Mouse (Mus musculus): Measurements from ENCODE around the gene Man2b1. TPM values are rescaled to one million over a fixed set of nuclear protein-coding genes. Genes with fewer than 3 reads are reported as not detected.
"Not testable (repeated sequence)": the region's sequence is repeated elsewhere in the genome, so short reads cannot be mapped to it uniquely, and the experiment has no call there.

Gene Man2b1
- total and polyA plus RNA-seq, 3 experiments = 25.4 to 37.3 (median 26.8) TPM

DNA sequence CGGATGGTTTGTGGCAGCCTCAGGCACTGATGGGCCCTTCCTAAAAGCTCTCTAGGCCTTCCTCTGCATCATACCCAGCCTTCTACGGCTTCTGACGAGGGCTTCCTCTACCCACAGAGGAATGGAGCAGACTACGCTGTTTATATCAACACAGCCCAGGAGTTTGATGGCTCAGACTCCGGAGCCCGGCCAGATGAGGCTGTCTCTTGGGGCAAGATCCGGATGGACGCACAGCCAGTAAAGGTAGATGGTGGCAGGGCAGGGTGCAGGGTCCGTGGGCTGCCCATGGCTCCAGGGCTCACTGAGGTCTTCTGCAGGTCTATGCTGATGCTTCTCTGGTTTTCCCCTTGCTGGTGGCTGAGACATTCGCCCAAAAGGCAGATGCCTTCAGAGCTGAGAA, 8.5 kb upstream of the Man2b1 start:
- H3K36me3 ChIP-seq (ENCODE audit: control insufficient read depth, insufficient read depth, low read length) = no peaks in the 10 kb centered on the region
- no peak for DNase-seq
- peaks cover 6% of the 10 kb centered on the region for H3K4me1 ChIP-seq (ENCODE audit: control insufficient read depth, insufficient read depth, low read length)
- H3K9ac ChIP-seq (ENCODE audit: low read depth, low read length) = no peak overlapping the region
- TF ChIP-seq POLR2A (IDR thresholded peaks at IDR 0.05; ENCODE audit: insufficient read depth, low read depth, low read length) (no peak), EP300 (IDR thresholded peaks at IDR 0.05; ENCODE audit: insufficient read depth, low read depth, low read length) (no peak), CTCF (IDR thresholded peaks at IDR 0.05) (no peak)
- H3K79me2 ChIP-seq (replicated peaks; ENCODE audit: control insufficient read depth, insufficient read depth, low read length) = no peaks in the 10 kb centered on the region
- H3K27ac ChIP-seq = no peak overlapping the region
- H3K4me3 ChIP-seq = no peak overlapping the region
- intact Hi-C loops (cut with DNase I) = loop anchor here (5.0 to 10.0 kb wide), 3 partner anchors 37 to 480 kb away; partner anchors contain the start of genes 4921524J17Rik, Dnaja2 and Tnpo2
- 93% methylated on average over 10 of the region's 10 CpGs for WGBS
- no peaks in the 10 kb centered on the region for H3K27me3 ChIP-seq (ENCODE audit: control insufficient read depth, insufficient read depth, low read length)

- no peak overlapping the region for H3K4me3 ChIP-seq
- intact Hi-C loops (cut with DNase I) = loop anchor here (2.0 to 10.0 kb wide), 3 partner anchors 95 to 479 kb away; partner anchors contain the start of genes 4921524J17Rik and Dnaja2
- no peaks in the 10 kb centered on the region for H3K36me3 ChIP-seq (ENCODE audit: control insufficient read depth, insufficient read depth, low read length)
- H3K4me1 ChIP-seq (ENCODE audit: control insufficient read depth, insufficient read depth, low read length) = peaks cover 6% of the 10 kb centered on the region
- WGBS = 77% methylated on average over 9 of the region's 9 CpGs
- no peak overlapping the region for H3K9ac ChIP-seq (ENCODE audit: low read depth, low read length)
- TF ChIP-seq POLR2A (IDR thresholded peaks at IDR 0.05; ENCODE audit: insufficient read depth, low read depth, low read length) (no peak), CTCF (IDR thresholded peaks at IDR 0.05) (peak; percentile 65)
- no peak overlapping the region for H3K27ac ChIP-seq
- no peaks in the 10 kb centered on the region for H3K27me3 ChIP-seq (ENCODE audit: control insufficient read depth, insufficient read depth, low read length)
- peak; percentile 30 to 56 for DNase-seq
- H3K79me2 ChIP-seq (replicated peaks; ENCODE audit: control insufficient read depth, insufficient read depth, low read length) = peaks cover 3% of the 10 kb centered on the region; the same call in 1 of the 2 replicates
These were observed 7.1 kb upstream of the Man2b1 start for GRCm38 (mm10) chr8:85076001-85076400.

- intact Hi-C loops (cut with DNase I) = loop anchor here (2.0 to 10.0 kb wide), 3 partner anchors 94 to 478 kb away; partner anchors contain the start of genes 4921524J17Rik and Dnaja2
- Histone ChIP-seq H3K79me2 (replicated peaks; ENCODE audit: control insufficient read depth, insufficient read depth, low read length) (peaks cover 3% of the 10 kb centered on the region; the same call in 1 of the 2 replicates), H3K4me3 (no peak overlapping the region), H3K9ac (ENCODE audit: low read depth, low read length) (no peak overlapping the region), H3K27me3 (ENCODE audit: control insufficient read depth, insufficient read depth, low read length) (no peaks in the 10 kb centered on the region), H3K27ac (no peak overlapping the region), H3K36me3 (ENCODE audit: control insufficient read depth, insufficient read depth, low read length) (no peaks in the 10 kb centered on the region), H3K4me1 (ENCODE audit: control insufficient read depth, insufficient read depth, low read length) (peaks cover 9% of the 10 kb centered on the region)
- WGBS = 2% methylated on average over 2 of the region's 2 CpGs
- TF ChIP-seq EP300 (IDR thresholded peaks at IDR 0.05; ENCODE audit: insufficient read depth, low read depth, low read length) (peak; percentile 80; the same call in 1 of the 2 replicates), POLR2A (IDR thresholded peaks at IDR 0.05; ENCODE audit: insufficient read depth, low read depth, low read length) (no peak)
- peak; percentile 70 to 77 for DNase-seq
These were observed 6.1 kb upstream of the Man2b1 start for GRCm38 (mm10) chr8:85076993-85077392.

DNA sequence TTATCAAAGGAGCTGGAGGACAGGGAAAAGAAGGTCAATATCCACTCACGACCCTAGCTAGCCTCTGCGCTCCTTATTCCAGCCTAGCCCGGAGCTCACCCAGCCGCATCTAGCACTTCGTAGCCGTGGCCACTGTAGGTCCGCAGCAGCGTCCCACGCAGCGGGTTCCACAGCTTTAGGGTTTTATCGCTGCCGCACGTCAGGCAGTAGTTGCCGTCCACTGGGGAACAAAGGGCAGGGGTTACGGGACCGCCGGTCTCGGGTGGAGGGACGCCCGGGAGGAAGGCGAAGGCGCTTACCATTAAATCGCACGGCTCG, 2.9 kb upstream of the Man2b1 start:
- TF ChIP-seq EP300 (IDR thresholded peaks at IDR 0.05; ENCODE audit: insufficient read depth, low read depth, low read length) (no peak), CTCF (IDR thresholded peaks at IDR 0.05) (no peak), POLR2A (IDR thresholded peaks at IDR 0.05; ENCODE audit: insufficient read depth, low read depth, low read length) (no peak)
- intact Hi-C loops (cut with DNase I) = loop anchor here (5.0 kb wide), 3 partner anchors 37 to 423 kb away; partner anchors contain the start of genes Orc6 and Vps35
- peak overlapping the region; percentile 94 for H3K9ac ChIP-seq (ENCODE audit: low read depth, low read length)
- H3K27me3 ChIP-seq (ENCODE audit: control insufficient read depth, insufficient read depth, low read length) = no peaks in the 10 kb centered on the region
- H3K4me1 ChIP-seq (ENCODE audit: control insufficient read depth, insufficient read depth, low read length) = peaks cover 11% of the 10 kb centered on the region
- peaks cover 3% of the 10 kb centered on the region; the same call in 1 of the 2 replicates for H3K79me2 ChIP-seq (replicated peaks; ENCODE audit: control insufficient read depth, insufficient read depth, low read length)
- H3K4me3 ChIP-seq = peak overlapping the region; percentile 99
- under 1% methylated on average over 25 of the region's 25 CpGs for WGBS
- peak in 1 of 2 experiments; percentile 70 for DNase-seq
- peak overlapping the region; percentile 81 for H3K27ac ChIP-seq
- H3K36me3 ChIP-seq (ENCODE audit: control insufficient read depth, insufficient read depth, low read length) = no peaks in the 10 kb centered on the region

DNA sequence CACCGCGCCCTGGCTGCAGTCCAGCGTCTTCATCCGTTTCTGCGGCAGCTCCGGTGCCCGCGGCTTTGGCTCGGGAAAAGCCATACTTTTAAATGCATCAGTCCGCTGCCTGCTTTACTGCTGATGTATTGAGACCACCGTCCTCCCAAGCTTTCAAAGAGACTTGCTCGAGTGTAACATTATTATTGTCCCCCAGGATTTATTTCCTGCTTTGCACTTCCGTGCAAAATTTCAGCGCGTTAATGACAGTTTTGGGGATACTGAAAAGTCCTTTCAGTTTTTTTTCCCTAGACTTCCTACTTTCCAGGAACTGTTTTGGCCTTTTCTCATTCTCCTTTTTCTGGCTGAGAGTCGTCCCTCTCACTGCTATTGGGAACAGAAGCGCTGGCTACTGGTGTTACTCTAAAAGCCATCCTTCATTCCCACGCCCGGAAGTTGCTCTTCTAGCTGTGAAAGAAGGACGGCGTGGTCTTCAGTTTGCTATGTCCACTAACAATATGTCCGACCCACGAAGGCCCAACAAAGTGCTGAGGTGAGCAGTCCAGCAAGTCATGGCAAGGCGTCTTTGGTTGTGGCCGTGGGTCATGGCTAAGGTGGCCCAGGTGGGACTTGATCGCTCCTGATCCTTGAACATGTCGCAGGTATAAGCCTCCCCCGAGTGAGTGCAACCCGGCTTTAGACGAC, 2.4 kb upstream of the Man2b1 start, which contains the start of gene Wdr83os:
Wdr83os (plus strand) TSS at position 209 of the 684 bp plus-strand sequence.
- WGBS = under 1% methylated on average over 30 of the region's 30 CpGs
- peaks cover 3% of the 10 kb centered on the region; the same call in 1 of the 2 replicates for H3K79me2 ChIP-seq (replicated peaks; ENCODE audit: control insufficient read depth, insufficient read depth, low read length)
- TF ChIP-seq EP300 (IDR thresholded peaks at IDR 0.05; ENCODE audit: insufficient read depth, low read depth, low read length) (no peak), POLR2A (IDR thresholded peaks at IDR 0.05; ENCODE audit: insufficient read depth, low read depth, low read length) (no peak; the same call in 1 of the 2 replicates), CTCF (IDR thresholded peaks at IDR 0.05) (no peak)
- peak within 1 kb of the TSS; percentile 99 for H3K4me3 ChIP-seq
- H3K27me3 ChIP-seq (ENCODE audit: control insufficient read depth, insufficient read depth, low read length) = no peaks in the 10 kb centered on the region
- DNase-seq = peak; percentile 68 to 69
- peaks cover 11% of the 10 kb centered on the region for H3K4me1 ChIP-seq (ENCODE audit: control insufficient read depth, insufficient read depth, low read length)
- H3K36me3 ChIP-seq (ENCODE audit: control insufficient read depth, insufficient read depth, low read length) = no peaks in the 10 kb centered on the region
- peak within 1 kb of the TSS; percentile 94 for H3K9ac ChIP-seq (ENCODE audit: low read depth, low read length)
- intact Hi-C loops (cut with DNase I) = loop anchor here (5.0 kb wide), 3 partner anchors 37 to 423 kb away; partner anchors contain the start of genes Orc6 and Vps35
- H3K27ac ChIP-seq = peak within 1 kb of the TSS; percentile 81

- intact Hi-C loops (cut with DNase I) = loop anchor here (5.0 kb wide), 3 partner anchors 36 to 424 kb away; partner anchors contain the start of genes Orc6 and Vps35
- no peak for TF ChIP-seq POLR2A (IDR thresholded peaks at IDR 0.05; ENCODE audit: insufficient read depth, low read depth, low read length)
- no peak for TF ChIP-seq CTCF (IDR thresholded peaks at IDR 0.05)
- TF ChIP-seq EP300 (IDR thresholded peaks at IDR 0.05; ENCODE audit: insufficient read depth, low read depth, low read length) = no peak
- Histone ChIP-seq H3K36me3 (ENCODE audit: control insufficient read depth, insufficient read depth, low read length) (no peaks in the 10 kb centered on the region), H3K4me1 (ENCODE audit: control insufficient read depth, insufficient read depth, low read length) (peaks cover 11% of the 10 kb centered on the region), H3K79me2 (replicated peaks; ENCODE audit: control insufficient read depth, insufficient read depth, low read length) (peaks cover 3% of the 10 kb centered on the region; the same call in 1 of the 2 replicates), H3K27me3 (ENCODE audit: control insufficient read depth, insufficient read depth, low read length) (no peaks in the 10 kb centered on the region), H3K27ac (peak within 1 kb of the TSS; percentile 81), H3K4me3 (peak within 1 kb of the TSS; percentile 99), H3K9ac (ENCODE audit: low read depth, low read length) (peak within 1 kb of the TSS; percentile 94)
- WGBS = 0% methylated on average over 9 of the region's 9 CpGs
- DNase-seq = peak in 1 of 2 experiments; percentile 63
These were observed 1.9 kb upstream of the Man2b1 start, which contains the start of gene Wdr83 for GRCm38 (mm10) chr8:85081216-85081555. Wdr83 (minus strand) TSS chr8:85081306.

DNA sequence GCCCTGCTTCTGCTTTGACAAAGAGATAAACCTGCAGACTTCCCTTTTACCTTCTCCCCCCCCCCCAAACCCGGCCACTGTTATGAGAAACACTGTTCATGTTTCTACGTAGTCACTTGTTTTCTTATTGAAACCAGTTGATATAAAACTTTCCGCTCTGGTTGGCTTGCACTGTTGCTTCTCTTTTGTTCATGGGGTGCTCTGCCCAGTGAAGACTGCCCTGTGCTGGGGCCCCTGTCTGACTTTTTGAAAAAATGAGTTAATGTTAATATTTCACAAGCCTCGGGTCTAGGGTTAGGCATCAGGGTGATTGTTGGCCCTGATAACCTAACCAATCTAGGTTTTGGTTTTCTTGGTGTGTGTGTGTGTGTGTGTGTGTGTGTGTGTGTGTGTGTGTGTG, 901 bp upstream of the Man2b1 start:
- not testable (repeated sequence) for H3K9ac ChIP-seq (ENCODE audit: low read depth, low read length); H3K27ac ChIP-seq; H3K4me3 ChIP-seq; H3K36me3 ChIP-seq (ENCODE audit: control insufficient read depth, insufficient read depth, low read length); H3K79me2 ChIP-seq (replicated peaks; ENCODE audit: control insufficient read depth, insufficient read depth, low read length); H3K27me3 ChIP-seq (ENCODE audit: control insufficient read depth, insufficient read depth, low read length); H3K4me1 ChIP-seq (ENCODE audit: control insufficient read depth, insufficient read depth, low read length); DNase-seq
- WGBS = 74% methylated on average over 4 of the region's 4 CpGs
- intact Hi-C loops (cut with DNase I) = loop anchor here (5.0 kb wide), 3 partner anchors 35 to 425 kb away; partner anchors contain the start of genes Orc6 and Vps35
